Mouse (Mus musculus) ES-Bruce4 (cell line): ENCODE results near the gene Fcgrt.

ENCODE experiments used
- CTCF ChIP-seq: IDR thresholded peaks from one replicate; pipeline ENCODE4 v1.8.1; 2011; ENCODE audit warnings: low read depth, low read length
- POLR2A ChIP-seq: IDR thresholded peaks from one replicate; pipeline ENCODE4 v1.8.1; 2011; ENCODE audit warnings: low read length; ENCODE audit not compliant: insufficient read depth

DNA sequence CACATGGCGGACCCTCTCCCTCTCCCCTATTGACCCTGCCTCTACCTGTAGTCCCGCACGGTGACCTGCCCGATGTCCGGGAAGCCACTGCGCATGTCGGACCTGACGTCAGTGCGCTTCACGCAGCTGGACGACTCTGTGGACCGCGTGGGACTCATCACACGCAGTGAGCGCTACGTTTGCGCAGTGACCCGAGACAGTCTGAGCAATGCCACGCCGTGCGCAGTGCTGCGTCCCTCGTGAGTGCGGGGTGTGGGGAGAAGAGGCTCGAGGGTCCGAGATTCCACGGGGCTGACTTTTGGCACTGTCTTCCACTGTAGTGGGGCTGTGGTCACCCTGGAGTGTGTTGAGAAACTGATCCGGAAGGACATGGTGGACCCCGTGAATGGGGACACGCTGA lies 27.1 kb downstream of the Fcgrt start:
- TF ChIP-seq POLR2A (no peak), CTCF (no peak)
